Mouse (Mus musculus): Measurements from ENCODE around the gene Fbxw18. TPM values are rescaled to one million over a fixed set of nuclear protein-coding genes. Genes with fewer than 3 reads are reported as not detected.
A peak's percentile ranks its signal among the peaks of the same experiment; 100 is the strongest.
"Not testable (repeated sequence)": the region's sequence is repeated elsewhere in the genome, so short reads cannot be mapped to it uniquely, and the experiment has no call there.

The Fbxw18 gene
- not detected for total RNA-seq (2021)
- long read RNA-seq, experiment 1: 0 reads
- long read RNA-seq, experiment 2: 0 reads

- not testable (repeated sequence) for DNase-seq (ENCODE audit: low spot score in 2 of 2)
Observed at GRCm38 (mm10) chr9:109702600-109702999, at the start of gene Fbxw18. TSS of gene Fbxw18 (minus strand) at chr9:109702700.

- not testable (repeated sequence) for DNase-seq (ENCODE audit: low spot score in 2 of 2)
Observed at GRCm38 (mm10) chr9:109745989-109746388, 43.5 kb upstream of the Fbxw18 start, which contains the start of gene Fbxw26. TSS of gene Fbxw26 (minus strand) at chr9:109746089.

GRCm38 (mm10) chr9:109685299-109685698 is 17.2 kb downstream of the Fbxw18 start:
- DNase-seq (ENCODE audit: low spot score in 2 of 2): peak; percentile 57

GRCm38 (mm10) chr9:109664552-109664951 is 37.9 kb downstream of the Fbxw18 start, which contains the start of gene Fbxw25:
TSS of gene Fbxw25 (minus strand) at chr9:109664652.
- DNase-seq (ENCODE audit: low spot score in 2 of 2): not testable (repeated sequence)

Other genes with a start within 250 kb of the Fbxw18 start
- not detected for gene Fbxw19, start 206.8 kb downstream of the Fbxw18 start, total RNA-seq (2021)
- gene Fbxw15, start 134.4 kb downstream of the Fbxw18 start, total RNA-seq (2021): not detected
- gene Fbxw24, start 76.6 kb downstream of the Fbxw18 start, total RNA-seq (2021): not detected
- not detected for gene Fbxw25, start 38.0 kb downstream of the Fbxw18 start, total RNA-seq (2021)
- gene Fbxw26, start 43.4 kb upstream of the Fbxw18 start, total RNA-seq (2021): not detected
- gene Fbxw27, start 88.0 kb upstream of the Fbxw18 start, total RNA-seq (2021): not detected
- gene Spink8, start 109.6 kb upstream of the Fbxw18 start, total RNA-seq (2021): 10 to 100 TPM; 18.1 to 18.5 TPM
- 10 to 100 TPM; 14.7 to 15.5 TPM for gene Nme6, start 130.0 kb upstream of the Fbxw18 start, total RNA-seq (2021)
- gene Camp, start 146.9 kb upstream of the Fbxw18 start, total RNA-seq (2021): under 1 TPM in 1 of 2 experiments, not detected in 1; 0.70 TPM
- gene Cdc25a, start 172.9 kb upstream of the Fbxw18 start, total RNA-seq (2021): 10 to 100 TPM; 10.9 to 14.1 TPM
- gene Map4, start 228.8 kb upstream of the Fbxw18 start, total RNA-seq (2021): 10 to 100 TPM; 79.0 to 91.6 TPM